Mouse (Mus musculus) heart, embryonic 13.5 days (tissue): Measurements from ENCODE around the gene Serinc2. TPM values are rescaled to one million over a fixed set of nuclear protein-coding genes. Genes with fewer than 3 reads are reported as not detected.

Experiments used
- ATAC-seq: fragments of 200-750 bp; cut with Nextera tagmentation; 2 replicates; pipeline ENCODE4 v1.8.0; 2017; ENCODE audit warnings: moderate TSS enrichment; ENCODE audit not compliant: insufficient number of reproducible peaks, low FRiP score, low TSS enrichment; ENCODE audit errors: extremely low read depth
- H3K27ac ChIP-seq: fragments of 300-500 bp; sonication (generic); replicated peaks from 2 replicates; pipeline ENCODE4 v1.5.1; 2015; ENCODE audit warnings: moderate library complexity, mild to moderate bottlenecking, inconsistent platforms
- H3K27me3 ChIP-seq: fragments of 300-500 bp; sonication (generic); replicated peaks from 2 replicates; pipeline ENCODE4 v1.6.1; 2015; ENCODE audit warnings: mild to moderate bottlenecking, inconsistent platforms
- H3K36me3 ChIP-seq: fragments of 300-500 bp; sonication (generic); 2 replicates; pipeline ENCODE4 v1.6.1; 2015; ENCODE audit warnings: mild to moderate bottlenecking, inconsistent platforms
- H3K4me1 ChIP-seq: fragments of 300-500 bp; sonication (generic); 2 replicates; pipeline ENCODE4 v1.6.1; 2015; ENCODE audit warnings: inconsistent platforms
- H3K4me2 ChIP-seq: fragments of 300-500 bp; sonication (generic); 2 replicates; pipeline ENCODE4 v1.6.1; 2015; ENCODE audit warnings: inconsistent platforms, mild to moderate bottlenecking, moderate library complexity
- H3K4me3 ChIP-seq: fragments of 300-500 bp; sonication (generic); 2 replicates; pipeline ENCODE4 v1.5.1; 2015; ENCODE audit warnings: moderate library complexity, mild to moderate bottlenecking, inconsistent platforms
- H3K9ac ChIP-seq: fragments of 300-500 bp; sonication (generic); 2 replicates; pipeline ENCODE4 v1.6.1; 2015; ENCODE audit warnings: inconsistent platforms, mild to moderate bottlenecking, moderate library complexity
- H3K9me3 ChIP-seq: fragments of 300-500 bp; sonication (generic); 2 replicates; pipeline ENCODE4 v1.6.1; 2016; ENCODE audit warnings: inconsistent platforms
- WGBS: fragments of 180-500 bp; shearing (Covaris S2); methylation state at CpG from one replicate; pipeline ENCODE4 v1.1.7; 2015; ENCODE audit warnings: mixed read lengths; 5-methylcytosine and 5-hydroxymethylcytosine counted together
- polyA plus RNA-seq: library from polyadenylated mRNA; unstranded; fragments of >200 nt; fragmentation: Nextera tagmentation; extraction: Ambion mirVana; gene quantifications from 2 replicates; pipeline ENCODE4 v1.2.1, GENCODE M21; 2015

The Serinc2 gene
- polyA plus RNA-seq, 1 experiment from 2014 or later: 10.9 TPM

DNA sequence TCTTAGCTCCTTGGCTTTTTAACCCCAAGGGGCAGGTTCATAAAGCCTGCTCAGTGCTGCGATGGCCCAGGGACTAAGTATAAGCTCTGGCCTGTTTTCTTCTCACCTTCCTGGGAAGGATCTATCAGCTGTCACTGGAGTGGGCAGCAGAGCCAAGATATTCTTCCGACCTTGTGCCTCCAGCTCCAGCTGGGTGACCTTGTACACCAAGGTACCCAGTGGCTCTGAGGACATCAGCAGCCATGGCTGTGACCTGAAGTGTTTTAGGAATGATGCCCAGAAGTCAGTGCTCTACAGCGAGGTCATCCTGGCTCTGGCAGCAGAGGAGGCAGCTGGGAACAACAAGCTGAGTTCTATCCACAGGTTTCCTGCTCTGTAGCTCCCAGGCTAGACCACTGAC lies 33.5 kb upstream of the Serinc2 start:
- peaks cover 92% of the 10 kb centered on the region for H3K4me1 ChIP-seq
- 49% methylated on average over 3 of the region's 3 CpGs for WGBS

DNA sequence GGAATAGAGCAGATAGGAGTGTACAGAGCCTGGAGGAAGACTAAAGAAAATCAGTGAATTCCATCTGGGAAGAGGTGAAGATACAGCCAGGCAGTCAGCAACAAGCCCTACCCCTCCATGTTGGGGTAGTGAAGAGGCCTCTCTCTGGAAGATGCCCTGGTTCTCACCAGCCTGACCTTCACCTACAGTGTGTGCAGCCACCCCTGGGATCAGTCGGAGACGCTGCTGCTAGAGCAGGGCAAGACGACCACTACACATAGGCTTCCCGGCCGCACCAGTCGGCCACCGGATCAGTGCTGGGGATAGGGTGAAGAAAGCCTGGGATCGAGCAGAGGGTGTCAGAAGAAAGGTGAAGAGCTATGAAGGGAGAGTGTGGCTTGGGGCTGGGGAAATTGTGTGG lies 30.2 kb upstream of the Serinc2 start:
- H3K4me2 ChIP-seq: peak overlapping the region; percentile 80
- H3K4me3 ChIP-seq: peak overlapping the region; percentile 71
- peaks cover 25% of the 10 kb centered on the region for H3K36me3 ChIP-seq
- H3K9me3 ChIP-seq: no peaks in the 10 kb centered on the region
- H3K27ac ChIP-seq: peak overlapping the region; percentile 96
- peaks cover 44% of the 10 kb centered on the region for H3K27me3 ChIP-seq
- H3K9ac ChIP-seq: peak overlapping the region; percentile 94
- peaks cover 72% of the 10 kb centered on the region for H3K4me1 ChIP-seq
- 28% methylated on average over 8 of the region's 8 CpGs for WGBS
- ATAC-seq: no peak

More for the DNA sequence above, 33.5 kb upstream of the Serinc2 start:
- Histone ChIP-seq H3K9me3 (no peaks in the 10 kb centered on the region), H3K27me3 (peaks cover 26% of the 10 kb centered on the region), H3K9ac (no peak overlapping the region), H3K4me2 (0 out of 2 replicates have a peak overlapping the region, but pooled peaks have one; percentile 80), H3K27ac (peak overlapping the region; percentile 40; the same call in 1 of the 2 replicates), H3K4me3 (no peak overlapping the region), H3K36me3 (peaks cover 56% of the 10 kb centered on the region)
- ATAC-seq: no peak

DNA sequence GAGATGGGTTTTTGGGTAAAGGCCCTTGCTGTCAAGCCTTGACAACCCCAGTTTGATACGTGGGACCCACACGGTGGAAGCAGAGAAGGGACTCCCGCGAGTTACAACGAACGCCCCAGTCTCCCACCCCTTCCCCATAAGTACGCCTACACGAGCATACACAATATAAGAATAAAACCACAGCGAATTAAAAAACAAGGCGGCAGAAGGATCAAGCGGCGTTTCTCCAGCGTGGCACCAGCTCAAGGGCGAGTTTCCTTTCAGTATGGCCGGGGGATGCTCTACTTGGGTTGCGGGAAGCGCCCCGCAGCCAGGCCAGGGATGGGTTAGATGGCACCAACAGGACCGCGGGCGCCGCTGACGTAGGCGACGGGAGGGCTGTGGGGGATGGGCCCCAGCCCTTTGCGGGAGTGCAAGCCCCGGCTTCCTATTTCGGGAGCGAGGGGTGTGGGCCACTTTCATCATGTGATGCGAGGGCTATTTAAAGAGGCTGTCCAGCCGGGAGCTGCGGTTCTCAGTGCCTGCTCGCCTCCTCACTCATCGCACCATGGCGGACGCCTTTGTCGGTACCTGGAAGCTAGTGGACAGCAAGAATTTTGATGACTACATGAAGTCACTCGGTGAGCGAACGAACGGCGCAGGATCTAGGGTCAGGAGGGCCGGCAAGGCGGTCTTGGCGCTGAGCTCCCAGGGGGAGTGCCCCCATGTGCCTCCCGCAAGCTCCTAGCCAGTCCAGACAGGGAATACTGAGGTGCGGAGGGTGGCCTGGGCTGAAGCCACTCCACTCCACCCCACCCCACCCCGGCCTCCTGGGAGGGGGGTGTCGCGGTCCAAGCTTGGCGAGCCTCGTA lies 29.5 kb upstream of the Serinc2 start, which contains the start of the genes Fabp3 and Gm10570:
Fabp3 (plus strand) TSS at position 365 of the 851 bp plus-strand sequence.
Gm10570 (minus strand) TSS at position 444 of the 851 bp plus-strand sequence.
- under 1% methylated on average over 52 of the region's 52 CpGs for WGBS

GRCm38 (mm10) chr4:130307851-130308230 lies 28.8 kb upstream of the Serinc2 start:
- H3K27me3 ChIP-seq: peaks cover 48% of the 10 kb centered on the region
- peaks cover 11% of the 10 kb centered on the region for H3K36me3 ChIP-seq
- peak; percentile 28; the same call in 1 of the 2 replicates for ATAC-seq
- peak overlapping the region; percentile 96 for H3K27ac ChIP-seq
- H3K9ac ChIP-seq: peak overlapping the region; percentile 94
- WGBS: under 1% methylated on average over 23 of the region's 23 CpGs
- peak overlapping the region; percentile 71 for H3K4me3 ChIP-seq
- H3K4me1 ChIP-seq: peaks cover 59% of the 10 kb centered on the region
- H3K9me3 ChIP-seq: no peaks in the 10 kb centered on the region
- H3K4me2 ChIP-seq: peak overlapping the region; percentile 80

More for the DNA sequence above, 29.5 kb upstream of the Serinc2 start, which contains the start of the genes Fabp3 and Gm10570:
- ATAC-seq: peak; percentile 34; the same call in 1 of the 2 replicates
- Histone ChIP-seq H3K9ac (peak within 1 kb of the TSS; percentile 94), H3K4me2 (peak within 1 kb of the TSS; percentile 80), H3K27ac (peak within 1 kb of the TSS; percentile 96), H3K4me1 (peaks cover 65% of the 10 kb centered on the region), H3K9me3 (no peaks in the 10 kb centered on the region), H3K4me3 (peak within 1 kb of the TSS; percentile 71), H3K36me3 (peaks cover 17% of the 10 kb centered on the region), H3K27me3 (peaks cover 47% of the 10 kb centered on the region)

DNA sequence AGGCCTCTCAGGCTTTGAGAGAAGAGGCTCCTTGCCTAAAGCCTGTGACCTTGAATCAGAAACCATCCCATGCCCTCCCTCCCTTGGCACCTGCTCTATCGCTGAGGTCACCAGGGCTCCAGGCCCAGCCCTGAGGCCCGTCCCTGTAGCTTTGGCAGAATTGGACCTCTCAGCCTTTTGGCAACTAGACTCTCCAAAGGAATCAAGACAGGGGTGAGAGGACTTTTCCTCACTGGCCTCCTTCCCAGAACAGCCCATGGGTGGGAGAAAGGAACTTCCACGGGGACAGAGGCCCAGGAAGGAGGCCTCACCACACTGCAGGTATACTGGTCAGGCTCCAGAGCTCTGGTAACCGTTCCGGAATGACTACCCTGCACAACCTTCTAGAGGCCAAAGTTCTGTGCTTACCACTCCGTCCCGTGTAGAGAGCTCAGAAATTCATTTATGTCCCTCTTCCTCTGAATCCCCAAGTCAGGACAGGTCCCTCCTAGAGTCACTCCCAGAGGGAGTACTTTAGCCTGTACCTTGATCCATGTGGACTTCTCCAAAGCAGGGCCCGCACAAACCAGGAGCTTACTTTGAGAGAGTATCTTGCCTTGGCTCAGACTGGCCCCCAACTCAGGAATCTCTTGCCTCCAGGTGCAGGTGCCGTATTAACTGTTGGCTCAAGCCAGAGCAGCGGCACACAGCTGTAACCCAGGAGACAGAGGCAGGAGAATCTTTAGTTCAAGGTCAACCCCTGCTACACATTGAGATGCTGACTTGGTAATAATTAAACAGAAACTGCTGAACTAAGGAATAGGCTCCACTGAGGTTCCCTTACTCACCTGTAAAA lies 28.0 kb upstream of the Serinc2 start:
- Histone ChIP-seq H3K4me3 (peak overlapping the region; percentile 71; the same call in 1 of the 2 replicates), H3K36me3 (peaks cover 4% of the 10 kb centered on the region), H3K9ac (peak overlapping the region; percentile 94), H3K9me3 (no peaks in the 10 kb centered on the region), H3K27ac (peak overlapping the region; percentile 96), H3K4me2 (peak overlapping the region; percentile 80), H3K4me1 (peaks cover 59% of the 10 kb centered on the region), H3K27me3 (peaks cover 50% of the 10 kb centered on the region)
- WGBS: 69% methylated on average over 10 of the region's 10 CpGs
- ATAC-seq: no peak

GRCm38 (mm10) chr4:130304746-130305145 lies 25.7 kb upstream of the Serinc2 start:
- ATAC-seq: no peak

GRCm38 (mm10) chr4:130302285-130302870 lies 23.4 kb upstream of the Serinc2 start:
- Histone ChIP-seq H3K9me3 (no peaks in the 10 kb centered on the region), H3K4me2 (no peak overlapping the region), H3K36me3 (no peaks in the 10 kb centered on the region), H3K9ac (no peak overlapping the region), H3K27me3 (peaks cover 28% of the 10 kb centered on the region), H3K4me1 (peaks cover 33% of the 10 kb centered on the region), H3K4me3 (no peak overlapping the region), H3K27ac (no peak overlapping the region)
- ATAC-seq: no peak
- WGBS: 47% methylated on average over 12 of the region's 12 CpGs

More at GRCm38 (mm10) chr4:130304746-130305145, 25.7 kb upstream of the Serinc2 start:
- Histone ChIP-seq H3K4me1 (peaks cover 42% of the 10 kb centered on the region), H3K36me3 (no peaks in the 10 kb centered on the region), H3K27ac (no peak overlapping the region), H3K4me3 (no peak overlapping the region), H3K27me3 (peaks cover 44% of the 10 kb centered on the region), H3K9me3 (no peaks in the 10 kb centered on the region), H3K9ac (no peak overlapping the region), H3K4me2 (no peak overlapping the region)
- 25% methylated on average over 3 of the region's 3 CpGs for WGBS

DNA sequence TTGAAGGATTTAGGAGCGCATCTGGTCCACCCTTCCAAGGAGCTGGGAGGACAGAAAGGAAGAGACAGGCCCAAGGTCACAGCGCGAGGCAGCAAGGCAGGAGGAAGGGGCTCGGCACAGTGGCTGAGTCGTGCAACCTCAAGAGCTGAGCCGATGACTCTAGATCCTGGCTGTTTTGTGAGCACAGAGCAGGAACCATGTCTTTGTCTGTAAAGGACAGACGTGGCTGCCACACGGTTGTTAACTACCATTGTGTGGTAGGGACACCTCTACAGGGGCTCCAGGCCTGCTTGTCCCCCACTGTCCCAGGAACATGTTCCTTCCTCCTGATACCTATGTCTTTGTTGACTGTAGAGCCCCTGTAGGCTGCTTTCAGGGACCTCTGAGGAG lies 20.6 kb upstream of the Serinc2 start:
- H3K9ac ChIP-seq: peak overlapping the region; percentile 47; the same call in 1 of the 2 replicates

GRCm38 (mm10) chr4:130298877-130299628 lies 20.0 kb upstream of the Serinc2 start:
- peak overlapping the region; percentile 47; the same call in 1 of the 2 replicates for H3K9ac ChIP-seq
- peaks cover 37% of the 10 kb centered on the region for H3K4me1 ChIP-seq
- H3K4me2 ChIP-seq: no peak overlapping the region
- H3K36me3 ChIP-seq: no peaks in the 10 kb centered on the region
- 0 out of 2 replicates have a peak, but pooled peaks have one; percentile 12 for ATAC-seq
- 58% methylated on average over 11 of the region's 11 CpGs for WGBS
- peaks cover 10% of the 10 kb centered on the region for H3K27me3 ChIP-seq
- H3K4me3 ChIP-seq: no peak overlapping the region
- no peaks in the 10 kb centered on the region for H3K9me3 ChIP-seq
- peak overlapping the region; percentile 24; the same call in 1 of the 2 replicates for H3K27ac ChIP-seq

More for the DNA sequence above, 20.6 kb upstream of the Serinc2 start:
- ATAC-seq: no peak
- Histone ChIP-seq H3K27ac (peak overlapping the region; percentile 24; the same call in 1 of the 2 replicates), H3K4me1 (peaks cover 37% of the 10 kb centered on the region), H3K9me3 (no peaks in the 10 kb centered on the region), H3K36me3 (no peaks in the 10 kb centered on the region), H3K4me3 (no peak overlapping the region), H3K4me2 (no peak overlapping the region), H3K27me3 (peaks cover 14% of the 10 kb centered on the region)
- 66% methylated on average over 8 of the region's 8 CpGs for WGBS

- Histone ChIP-seq H3K4me3 (no peak overlapping the region), H3K36me3 (no peaks in the 10 kb centered on the region), H3K9ac (0 out of 2 replicates have a peak overlapping the region, but pooled peaks have one; percentile 9), H3K27me3 (peaks cover 7% of the 10 kb centered on the region; the same call in 1 of the 2 replicates), H3K4me2 (peak overlapping the region; percentile 38), H3K4me1 (peaks cover 32% of the 10 kb centered on the region), H3K9me3 (no peaks in the 10 kb centered on the region), H3K27ac (no peak overlapping the region)
- 0 out of 2 replicates have a peak, but pooled peaks have one; percentile 33 for ATAC-seq
- WGBS: 16% methylated on average over 13 of the region's 13 CpGs
These were observed 18.1 kb upstream of the Serinc2 start for GRCm38 (mm10) chr4:130297123-130297529.
